Mouse (Mus musculus) forebrain, embryonic 14.5 days (tissue): ENCODE measurements around the gene Acp2. TPM values are rescaled to one million over a fixed set of nuclear protein-coding genes. Genes with fewer than 3 reads are reported as not detected.

Experiments used
- ATAC-seq: fragments of 200-750 bp; cut with Nextera tagmentation; 2 replicates; pipeline ENCODE4 v1.8.0; 2017; ENCODE audit warnings: mild to moderate bottlenecking, moderate library complexity
- DNase-seq: peaks from one replicate; pipeline ENCODE4 v3.0.0-alpha.2; 2015; ENCODE audit warnings: low spot score
- H3K27ac ChIP-seq: fragments of 300-500 bp; sonication (generic); 2 replicates; pipeline ENCODE4 v1.5.1; 2014; ENCODE audit warnings: low read depth, mild to moderate bottlenecking, control low read depth, low read length, moderate library complexity
- H3K27me3 ChIP-seq: fragments of 300-500 bp; sonication (generic); replicated peaks from 2 replicates; pipeline ENCODE4 v1.6.1; 2014; ENCODE audit warnings: low read length, control low read depth, mixed read lengths; ENCODE audit not compliant: control insufficient read depth, insufficient read depth
- H3K36me3 ChIP-seq: fragments of 300-500 bp; sonication (generic); 2 replicates; pipeline ENCODE4 v1.6.1; 2014; ENCODE audit warnings: low read length, control low read depth; ENCODE audit not compliant: control insufficient read depth, insufficient read depth
- H3K4me1 ChIP-seq: fragments of 300-500 bp; sonication (generic); 2 replicates; pipeline ENCODE4 v1.6.1; 2014; ENCODE audit warnings: antibody characterized with exemption, low read length, control low read depth; ENCODE audit not compliant: control insufficient read depth, insufficient read depth
- H3K4me2 ChIP-seq: fragments of 300-500 bp; sonication (generic); 2 replicates; pipeline ENCODE4 v1.6.1; 2014; ENCODE audit warnings: mild to moderate bottlenecking, control low read depth, low read length
- H3K4me3 ChIP-seq: fragments of 300-500 bp; sonication (generic); 2 replicates; pipeline ENCODE4 v1.5.1; 2014; ENCODE audit warnings: low read depth, low read length, control low read depth
- H3K9ac ChIP-seq: fragments of 300-500 bp; sonication (generic); 2 replicates; pipeline ENCODE4 v1.6.1; 2014; ENCODE audit warnings: mild to moderate bottlenecking, low read length, control low read depth, moderate library complexity
- H3K9me3 ChIP-seq: fragments of 300-500 bp; sonication (generic); replicated peaks from 2 replicates; pipeline ENCODE4 v1.6.1; 2016; ENCODE audit warnings: low read length, control low read depth, mixed read lengths; ENCODE audit not compliant: control insufficient read depth
- WGBS: fragments of 180-500 bp; shearing (Covaris S2); extraction: QIAGEN DNeasy Blood & Tissue Kit; methylation state at CpG from one replicate; pipeline ENCODE4 v1.1.7; 2014; 5-methylcytosine and 5-hydroxymethylcytosine counted together
- polyA plus RNA-seq: library from polyadenylated mRNA; unstranded; fragments of >200 nt; fragmentation: Nextera tagmentation; extraction: Ambion mirVana; gene quantifications from 2 replicates; pipeline ENCODE4 v1.2.1, GENCODE M21; 2014

The Acp2 gene
- polyA plus RNA-seq: 38.2 and 41.2 TPM in 2 replicates

DNA sequence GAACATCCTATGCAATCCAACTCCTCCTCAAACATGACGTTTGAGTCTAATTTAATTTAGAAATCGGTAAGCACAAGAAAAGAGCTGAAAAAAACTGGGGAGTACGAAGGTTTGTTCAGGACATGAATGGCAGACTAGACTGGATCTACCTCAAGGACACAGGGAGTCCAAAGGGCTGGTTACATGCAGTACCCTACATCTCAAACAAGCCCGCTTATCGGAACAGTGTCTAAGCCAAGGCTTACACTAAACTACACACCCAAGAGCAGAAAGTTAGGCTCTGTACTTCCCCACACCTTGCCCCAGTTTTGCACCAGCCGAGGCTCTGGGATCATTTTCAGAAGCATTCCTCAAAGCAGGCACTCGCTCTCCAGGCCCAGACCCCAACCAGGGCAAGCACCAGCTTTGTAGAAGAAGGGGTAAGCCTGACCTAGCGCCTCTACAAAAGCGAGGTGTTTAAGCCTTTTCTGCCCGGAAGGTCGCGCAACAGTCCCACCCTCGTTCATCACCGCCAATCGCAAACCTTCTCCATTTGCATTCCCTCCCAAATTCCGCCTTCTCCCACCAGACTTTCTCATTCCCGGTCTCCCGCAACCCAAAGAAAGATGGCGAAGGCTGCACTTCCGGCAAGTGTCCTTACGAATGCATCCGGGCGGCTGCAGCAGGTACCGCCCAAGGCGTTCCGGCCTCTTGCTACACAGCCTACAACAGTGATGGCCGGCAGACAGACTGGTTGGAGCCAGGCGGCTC lies at the start of gene Acp2, which contains the start of gene Nr1h3:
Gene Acp2 (plus strand): TSS at position 664 of the 750 bp plus-strand sequence.
Gene Nr1h3 (minus strand): TSS at position 613 of the 750 bp plus-strand sequence.
- Histone ChIP-seq H3K4me1 (peaks cover 15% of the 10 kb centered on the region), H3K27ac (peak within 1 kb of the TSS; percentile 89), H3K9me3 (no peaks in the 10 kb centered on the region), H3K4me3 (peak within 1 kb of the TSS; percentile 58), H3K9ac (peak within 1 kb of the TSS; percentile 93), H3K27me3 (no peaks in the 10 kb centered on the region), H3K4me2 (peak within 1 kb of the TSS; percentile 79), H3K36me3 (peaks cover 25% of the 10 kb centered on the region)
- DNase-seq: peak; percentile 95
- peak; percentile 97 for ATAC-seq
- 4% methylated on average over 28 of the region's 28 CpGs for WGBS

DNA sequence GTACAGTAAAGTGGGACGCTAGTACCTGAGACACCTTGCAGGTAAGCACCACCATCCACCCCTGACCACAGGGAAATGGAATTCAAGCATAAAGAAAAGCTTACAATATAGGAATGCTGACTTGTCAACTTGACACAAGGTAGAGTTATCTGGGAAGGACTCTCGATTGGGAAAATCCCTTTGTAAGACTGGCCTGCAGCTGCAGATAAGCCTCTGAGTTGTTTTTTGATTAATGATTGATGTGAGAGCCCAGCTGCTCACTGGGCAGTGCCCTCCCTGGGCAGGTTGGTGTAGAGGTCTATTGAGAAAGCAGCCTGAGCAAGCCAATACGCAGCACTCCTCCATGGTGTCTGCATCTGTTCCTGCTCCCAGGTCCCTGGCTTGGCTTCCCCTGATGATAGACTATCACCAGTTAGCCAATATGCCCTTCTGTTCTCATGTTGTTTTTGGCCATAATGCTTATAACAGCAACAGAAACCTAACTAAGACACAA lies 49.8 kb upstream of the Acp2 start:
- H3K9me3 ChIP-seq: no peaks in the 10 kb centered on the region
- peaks cover 81% of the 10 kb centered on the region for H3K36me3 ChIP-seq
- H3K4me2 ChIP-seq: no peak overlapping the region
- DNase-seq (no peak), ATAC-seq (no peak)
- WGBS: 84% methylated on average over 3 of the region's 3 CpGs
- no peak overlapping the region for H3K4me3 ChIP-seq
- no peak overlapping the region for H3K9ac ChIP-seq
- no peak overlapping the region for H3K27ac ChIP-seq
- H3K27me3 ChIP-seq: no peaks in the 10 kb centered on the region
- H3K4me1 ChIP-seq: no peaks in the 10 kb centered on the region

DNA sequence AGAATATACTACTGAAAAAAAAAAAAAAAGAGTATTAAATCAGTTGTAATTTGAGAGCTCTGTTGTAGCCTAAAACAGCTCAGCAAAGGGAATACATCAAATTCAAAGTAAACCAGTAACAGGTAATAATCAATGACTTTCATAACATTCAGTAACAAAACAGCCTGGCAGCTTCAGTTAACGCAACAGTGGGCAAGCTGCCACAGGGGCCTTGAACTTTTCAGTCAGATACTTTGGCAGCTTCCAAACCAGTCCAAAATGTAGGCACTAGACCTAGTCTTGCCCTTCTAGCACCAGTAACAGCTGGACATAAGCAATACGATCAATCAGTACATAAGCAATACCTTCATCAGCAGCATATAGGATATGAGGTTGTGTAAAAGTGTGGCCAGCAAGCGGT lies 48.6 kb upstream of the Acp2 start:
- Histone ChIP-seq H3K4me1 (no peaks in the 10 kb centered on the region), H3K4me3 (no peak overlapping the region), H3K27me3 (no peaks in the 10 kb centered on the region), H3K4me2 (no peak overlapping the region), H3K9me3 (no peaks in the 10 kb centered on the region), H3K27ac (no peak overlapping the region), H3K9ac (no peak overlapping the region), H3K36me3 (peaks cover 89% of the 10 kb centered on the region)
- no peak for ATAC-seq
- no peak for DNase-seq
- 98% methylated on average over 3 of the region's 3 CpGs for WGBS

DNA sequence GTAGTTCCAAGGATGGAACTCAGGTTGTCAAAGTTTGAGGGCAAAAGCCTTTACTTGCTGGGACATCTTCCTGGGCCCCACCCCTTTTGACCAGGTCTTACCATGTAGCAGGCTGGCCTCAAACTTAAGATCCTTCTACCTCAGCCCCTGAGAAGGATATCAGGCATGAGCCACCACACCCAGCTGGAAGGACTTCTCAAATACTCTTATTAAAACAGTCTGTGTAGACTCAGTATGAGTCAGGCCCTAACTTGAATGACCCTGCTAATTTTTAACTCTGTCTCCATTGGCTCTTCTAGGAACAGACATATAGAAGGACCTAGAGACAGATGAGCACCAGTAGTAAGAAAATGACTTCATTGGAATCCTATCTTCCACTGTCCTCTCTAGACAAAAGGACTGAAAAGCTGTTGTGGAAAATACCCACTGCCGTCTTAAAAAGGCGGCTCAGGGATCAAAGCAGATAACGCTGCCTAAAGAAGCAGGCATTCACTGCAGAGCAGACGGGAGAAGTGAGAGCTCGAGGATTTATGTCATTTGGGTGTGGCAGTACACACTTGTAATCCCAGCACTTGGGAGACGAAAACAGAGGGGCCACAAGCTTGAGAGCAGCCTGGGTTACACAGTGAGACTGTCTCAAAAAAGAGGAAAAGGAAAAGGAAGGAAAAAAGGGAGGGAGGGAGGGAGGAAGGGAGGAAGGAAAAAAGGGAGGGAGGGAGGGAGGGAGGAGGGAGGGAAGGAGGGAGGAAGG lies 45.5 kb upstream of the Acp2 start:
- 40% methylated on average over 6 of the region's 6 CpGs for WGBS
- Histone ChIP-seq H3K27me3 (no peaks in the 10 kb centered on the region), H3K4me1 (no peaks in the 10 kb centered on the region), H3K4me3 (no peak overlapping the region), H3K9me3 (no peaks in the 10 kb centered on the region), H3K9ac (no peak overlapping the region), H3K36me3 (peaks cover 96% of the 10 kb centered on the region), H3K4me2 (no peak overlapping the region), H3K27ac (no peak overlapping the region)
- DNase-seq (no peak), ATAC-seq (no peak)

GRCm38 (mm10) chr2:91160591-91160990 lies 42.1 kb upstream of the Acp2 start:
- DNase-seq (no peak), ATAC-seq (no peak)
- Histone ChIP-seq H3K36me3 (peaks cover 96% of the 10 kb centered on the region), H3K4me1 (no peaks in the 10 kb centered on the region), H3K4me3 (no peak overlapping the region), H3K27me3 (no peaks in the 10 kb centered on the region), H3K9ac (no peak overlapping the region), H3K27ac (no peak overlapping the region), H3K4me2 (no peak overlapping the region), H3K9me3 (no peaks in the 10 kb centered on the region)
- WGBS: 93% methylated on average over 6 of the region's 6 CpGs

GRCm38 (mm10) chr2:91162952-91163351 lies 39.7 kb upstream of the Acp2 start:
- Histone ChIP-seq H3K4me2 (no peak overlapping the region), H3K9me3 (no peaks in the 10 kb centered on the region), H3K36me3 (peaks cover 95% of the 10 kb centered on the region), H3K27ac (no peak overlapping the region), H3K27me3 (no peaks in the 10 kb centered on the region), H3K9ac (no peak overlapping the region), H3K4me3 (no peak overlapping the region), H3K4me1 (no peaks in the 10 kb centered on the region)
- ATAC-seq: no peak
- DNase-seq: no peak
- WGBS: 88% methylated on average over 4 of the region's 4 CpGs

GRCm38 (mm10) chr2:91163532-91163931 lies 39.2 kb upstream of the Acp2 start:
- no peaks in the 10 kb centered on the region for H3K27me3 ChIP-seq
- H3K4me3 ChIP-seq: no peak overlapping the region
- no peak overlapping the region for H3K9ac ChIP-seq
- no peaks in the 10 kb centered on the region for H3K9me3 ChIP-seq
- peaks cover 93% of the 10 kb centered on the region for H3K36me3 ChIP-seq
- ATAC-seq (no peak), DNase-seq (no peak)
- WGBS: 92% methylated on average over 5 of the region's 5 CpGs
- H3K27ac ChIP-seq: no peak overlapping the region
- no peak overlapping the region for H3K4me2 ChIP-seq
- H3K4me1 ChIP-seq: no peaks in the 10 kb centered on the region

DNA sequence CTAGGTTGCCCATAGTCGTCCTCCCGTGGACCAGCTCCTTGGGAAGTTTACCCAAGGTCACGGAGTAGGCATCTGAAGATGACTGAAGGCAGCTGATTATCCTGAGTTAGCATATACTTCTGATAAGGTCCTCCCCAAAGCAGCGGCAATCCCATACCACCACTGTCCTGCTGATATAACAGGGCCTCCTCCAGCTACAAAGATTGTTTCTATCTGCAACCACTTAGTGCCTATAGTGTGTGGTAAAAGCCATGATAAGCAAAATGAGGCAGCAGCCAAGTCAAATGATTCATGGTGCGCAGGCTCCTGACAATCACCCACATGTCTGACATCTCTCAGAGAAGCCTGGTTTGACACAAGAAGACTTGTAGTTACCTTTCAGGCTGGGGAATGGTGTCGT lies 37.7 kb upstream of the Acp2 start:
- Histone ChIP-seq H3K36me3 (peaks cover 93% of the 10 kb centered on the region), H3K27me3 (no peaks in the 10 kb centered on the region), H3K9ac (no peak overlapping the region), H3K4me2 (no peak overlapping the region), H3K4me3 (no peak overlapping the region), H3K4me1 (no peaks in the 10 kb centered on the region), H3K9me3 (no peaks in the 10 kb centered on the region), H3K27ac (no peak overlapping the region)
- no peak for ATAC-seq
- no peak for DNase-seq
- WGBS: 91% methylated on average over 6 of the region's 6 CpGs

GRCm38 (mm10) chr2:91167629-91168028 lies 35.1 kb upstream of the Acp2 start:
- WGBS: 78% methylated on average over 4 of the region's 4 CpGs
- Histone ChIP-seq H3K9me3 (no peaks in the 10 kb centered on the region), H3K36me3 (peaks cover 91% of the 10 kb centered on the region), H3K27ac (no peak overlapping the region), H3K4me1 (no peaks in the 10 kb centered on the region), H3K27me3 (no peaks in the 10 kb centered on the region), H3K4me3 (no peak overlapping the region), H3K4me2 (no peak overlapping the region), H3K9ac (no peak overlapping the region)
- no peak for ATAC-seq
- no peak for DNase-seq
